Mouse (Mus musculus) urinary bladder, adult 2 months (tissue): ENCODE measurements around the gene Gpatch8. TPM values are rescaled to one million over a fixed set of nuclear protein-coding genes. Genes with fewer than 3 reads are reported as not detected.
"Not testable (repeated sequence)": the region's sequence is repeated elsewhere in the genome, so short reads cannot be mapped to it uniquely, and the experiment has no call there.

Experiments used
- DNase-seq: peaks from one replicate; pipeline ENCODE4 v3.0.0; 2022; ENCODE audit warnings: low spot score
- polyA plus RNA-seq: library from polyadenylated mRNA; depleted of rRNA; stranded (reverse); fragments of >200 nt; gene quantifications from 2 replicates; pipeline ENCODE4 v1.2.3, GENCODE M21; 2012

Gpatch8 gene
- polyA plus RNA-seq, 1 experiment: 17.5 TPM

- peak; percentile 84 for DNase-seq
Observed at GRCm38 (mm10) chr11:102572866-102573663, 16.9 kb upstream of the Gpatch8 start.

- no peak for DNase-seq
Observed at GRCm38 (mm10) chr11:102568756-102569377, 12.7 kb upstream of the Gpatch8 start.

GRCm38 (mm10) chr11:102568191-102568590, 12.0 kb upstream of the Gpatch8 start:
- no peak for DNase-seq

GRCm38 (mm10) chr11:102567723-102568122, 11.5 kb upstream of the Gpatch8 start:
- no peak for DNase-seq

GRCm38 (mm10) chr11:102567157-102567556, 11.0 kb upstream of the Gpatch8 start:
- DNase-seq: no peak

- DNase-seq: no peak
Observed at GRCm38 (mm10) chr11:102566290-102566689, 10.1 kb upstream of the Gpatch8 start.

- no peak for DNase-seq
Observed at GRCm38 (mm10) chr11:102565741-102566140, 9.5 kb upstream of the Gpatch8 start.

GRCm38 (mm10) chr11:102564952-102565671, 8.9 kb upstream of the Gpatch8 start:
- not testable (repeated sequence) for DNase-seq

- no peak for DNase-seq
Observed at GRCm38 (mm10) chr11:102558704-102559103, 2.5 kb upstream of the Gpatch8 start.

GRCm38 (mm10) chr11:102557386-102557785, 1.2 kb upstream of the Gpatch8 start:
- no peak for DNase-seq

GRCm38 (mm10) chr11:102556716-102557074, 503 bp upstream of the Gpatch8 start:
- no peak for DNase-seq

GRCm38 (mm10) chr11:102555400-102556030, 677 bp downstream of the Gpatch8 start:
- no peak for DNase-seq

- no peak for DNase-seq
Observed at GRCm38 (mm10) chr11:102552051-102552450, 4.1 kb downstream of the Gpatch8 start.

GRCm38 (mm10) chr11:102551176-102551575, 5.0 kb downstream of the Gpatch8 start:
- no peak for DNase-seq

- no peak for DNase-seq
Observed at GRCm38 (mm10) chr11:102541471-102541870, 14.7 kb downstream of the Gpatch8 start.

- DNase-seq: not testable (repeated sequence)
Observed at GRCm38 (mm10) chr11:102540286-102540685, 15.9 kb downstream of the Gpatch8 start.

- DNase-seq: no peak
Observed at GRCm38 (mm10) chr11:102539690-102540089, 16.5 kb downstream of the Gpatch8 start.

GRCm38 (mm10) chr11:102536210-102536609, 20.0 kb downstream of the Gpatch8 start:
- no peak for DNase-seq

- DNase-seq: no peak
Observed at GRCm38 (mm10) chr11:102534078-102534477, 22.1 kb downstream of the Gpatch8 start.

- no peak for DNase-seq
Observed at GRCm38 (mm10) chr11:102531425-102531824, 24.8 kb downstream of the Gpatch8 start.

- DNase-seq: no peak
Observed at GRCm38 (mm10) chr11:102514793-102515424, 41.3 kb downstream of the Gpatch8 start.

- no peak for DNase-seq
Observed at GRCm38 (mm10) chr11:102510226-102510625, 46.0 kb downstream of the Gpatch8 start.
